Mouse (Mus musculus) intestine, embryonic 14.5 days (tissue): Measurements from ENCODE around the gene Hsf2bp. TPM values are rescaled to one million over a fixed set of nuclear protein-coding genes. Genes with fewer than 3 reads are reported as not detected.
A peak's percentile ranks its signal among the peaks of the same experiment; 100 is the strongest.

ENCODE experiments used
- ATAC-seq: fragments of 200-750 bp; cut with Nextera tagmentation; replicated peaks from 2 replicates; pipeline ENCODE4 v1.8.0; 2017; ENCODE audit warnings: low read depth, moderate number of reproducible peaks, moderate TSS enrichment, moderate library complexity; ENCODE audit not compliant: low FRiP score, low TSS enrichment
- DNase-seq: peaks from one replicate; pipeline ENCODE4 v3.0.0-alpha.2; 2018; ENCODE audit warnings: low spot score
- H3K27ac ChIP-seq: fragments of 300-500 bp; sonication (generic); 2 replicates; pipeline ENCODE4 v1.5.1; 2014; ENCODE audit warnings: low read depth, mild to moderate bottlenecking, control low read depth
- H3K27me3 ChIP-seq: fragments of 300-500 bp; sonication (generic); replicated peaks from 2 replicates; pipeline ENCODE4 v1.6.1; 2014; ENCODE audit warnings: low read length, control low read depth; ENCODE audit not compliant: control insufficient read depth, insufficient read depth
- H3K36me3 ChIP-seq: fragments of 300-500 bp; sonication (generic); 2 replicates; pipeline ENCODE4 v1.6.1; 2014; ENCODE audit warnings: low read length, control low read depth; ENCODE audit not compliant: control insufficient read depth, insufficient read depth
- H3K4me1 ChIP-seq: fragments of 300-500 bp; sonication (generic); replicated peaks from 2 replicates; pipeline ENCODE4 v1.6.1; 2014; ENCODE audit warnings: low read length, control low read depth, mixed read lengths; ENCODE audit not compliant: control insufficient read depth, insufficient read depth
- H3K4me2 ChIP-seq: fragments of 300-500 bp; sonication (generic); 2 replicates; pipeline ENCODE4 v1.6.1; 2014; ENCODE audit warnings: low read length
- H3K4me3 ChIP-seq: fragments of 300-500 bp; sonication (generic); 2 replicates; pipeline ENCODE4 v1.5.1; 2014; ENCODE audit warnings: low read depth, low read length, control low read depth, mixed read lengths
- H3K9ac ChIP-seq: fragments of 300-500 bp; sonication (generic); 2 replicates; pipeline ENCODE4 v1.6.1; 2014; ENCODE audit warnings: mild to moderate bottlenecking, low read length
- H3K9me3 ChIP-seq: fragments of 300-500 bp; sonication (generic); 2 replicates; pipeline ENCODE4 v1.6.1; 2016; ENCODE audit warnings: low read length, control low read depth; ENCODE audit not compliant: control insufficient read depth
- WGBS: fragments of 180-500 bp; shearing (Covaris S2); extraction: QIAGEN DNeasy Blood & Tissue Kit; methylation state at CpG from one replicate; pipeline ENCODE4 v1.1.7; 2014; 5-methylcytosine and 5-hydroxymethylcytosine counted together
- polyA plus RNA-seq: library from polyadenylated mRNA; unstranded; fragments of >200 nt; fragmentation: Nextera tagmentation; extraction: Ambion mirVana; gene quantifications from 2 replicates; pipeline ENCODE4 v1.2.1, GENCODE M21; 2014

Hsf2bp gene
- polyA plus RNA-seq, 1 experiment from 2014 or later = 0.39 TPM

GRCm38 (mm10) chr17:31986915-31987314, 49.2 kb downstream of the Hsf2bp start:
- DNase-seq = no peak
- no peak overlapping the region for H3K4me3 ChIP-seq
- H3K27me3 ChIP-seq = no peaks in the 10 kb centered on the region
- H3K9me3 ChIP-seq = no peaks in the 10 kb centered on the region
- no peak for ATAC-seq
- 0 out of 2 replicates have a peak, but pooled peaks cover 3% of the 10 kb centered on the region for H3K4me1 ChIP-seq
- no peaks in the 10 kb centered on the region for H3K36me3 ChIP-seq
- 67% methylated on average over 1 of the region's 1 CpGs for WGBS
- no peak overlapping the region for H3K4me2 ChIP-seq
- no peak overlapping the region for H3K27ac ChIP-seq
- H3K9ac ChIP-seq = no peak overlapping the region

GRCm38 (mm10) chr17:31983491-31983890, 52.7 kb downstream of the Hsf2bp start:
- H3K9ac ChIP-seq = no peak overlapping the region
- no peaks in the 10 kb centered on the region for H3K9me3 ChIP-seq
- 0 out of 2 replicates have a peak, but pooled peaks cover 3% of the 10 kb centered on the region for H3K4me1 ChIP-seq
- peak overlapping the region; percentile 3; the same call in 1 of the 2 replicates for H3K27ac ChIP-seq
- no peaks in the 10 kb centered on the region for H3K36me3 ChIP-seq
- ATAC-seq (no peak), DNase-seq (no peak)
- WGBS = 38% methylated on average over 3 of the region's 3 CpGs
- H3K4me3 ChIP-seq = no peak overlapping the region
- no peaks in the 10 kb centered on the region for H3K27me3 ChIP-seq
- H3K4me2 ChIP-seq = no peak overlapping the region

GRCm38 (mm10) chr17:31982326-31983190, 53.6 kb downstream of the Hsf2bp start:
- 0 out of 2 replicates have a peak, but pooled peaks cover 3% of the 10 kb centered on the region for H3K4me1 ChIP-seq
- no peak overlapping the region for H3K4me3 ChIP-seq
- no peaks in the 10 kb centered on the region for H3K9me3 ChIP-seq
- no peaks in the 10 kb centered on the region for H3K36me3 ChIP-seq
- H3K27ac ChIP-seq = 0 out of 2 replicates have a peak overlapping the region, but pooled peaks have one; percentile 3
- DNase-seq (no peak), ATAC-seq (no peak)
- 59% methylated on average over 11 of the region's 11 CpGs for WGBS
- H3K4me2 ChIP-seq = no peak overlapping the region
- H3K27me3 ChIP-seq = no peaks in the 10 kb centered on the region
- H3K9ac ChIP-seq = no peak overlapping the region

DNA sequence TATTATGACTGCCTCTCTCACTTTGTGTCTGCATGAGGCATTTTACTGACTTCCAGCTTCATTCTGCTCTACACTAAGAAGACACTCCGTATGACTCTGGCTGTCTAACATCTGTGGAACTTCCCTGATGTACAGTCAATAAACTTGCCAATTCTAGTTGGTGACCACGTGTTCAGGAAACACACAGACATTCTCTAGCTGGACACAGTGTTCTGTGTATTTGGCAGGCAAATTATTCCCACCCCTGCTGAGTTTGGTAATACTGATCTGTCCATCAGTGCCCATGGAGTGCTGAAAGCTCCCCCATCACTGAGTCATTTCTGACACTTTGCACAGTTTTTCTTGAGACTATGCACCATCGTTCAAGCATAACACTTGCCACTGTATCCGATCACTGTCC, 56.3 kb downstream of the Hsf2bp start:
- Histone ChIP-seq H3K36me3 (no peaks in the 10 kb centered on the region), H3K4me2 (no peak overlapping the region), H3K4me3 (no peak overlapping the region), H3K4me1 (0 out of 2 replicates have a peak, but pooled peaks cover 3% of the 10 kb centered on the region), H3K9ac (no peak overlapping the region), H3K27ac (no peak overlapping the region), H3K27me3 (no peaks in the 10 kb centered on the region), H3K9me3 (no peaks in the 10 kb centered on the region)
- ATAC-seq = no peak
- no peak for DNase-seq
- whole genome bisulfite sequencing = 70% methylated on average over 4 of the region's 4 CpGs

DNA sequence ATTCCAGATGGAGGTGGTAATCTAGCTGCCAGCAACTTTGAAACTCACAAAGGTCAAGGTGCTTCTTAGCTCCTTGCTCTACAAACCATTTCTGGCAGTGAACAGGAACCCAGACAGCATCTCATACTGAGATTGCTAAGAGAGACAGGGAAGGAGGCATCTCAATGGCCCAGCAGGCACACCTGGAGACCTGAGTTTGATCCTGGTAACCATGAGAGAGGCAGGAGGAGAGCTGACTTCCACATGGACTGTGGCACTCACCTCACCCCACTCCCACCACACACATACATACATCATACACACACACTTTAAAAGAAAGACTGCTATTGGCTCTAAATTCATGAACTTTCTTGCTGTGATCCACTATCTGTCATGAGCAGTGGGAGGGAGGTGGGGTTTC, 59.0 kb downstream of the Hsf2bp start:
- H3K9me3 ChIP-seq = no peaks in the 10 kb centered on the region
- DNase-seq (no peak), ATAC-seq (no peak)
- H3K4me3 ChIP-seq = no peak overlapping the region
- H3K4me1 ChIP-seq = no peaks in the 10 kb centered on the region
- H3K27ac ChIP-seq = no peak overlapping the region
- no peaks in the 10 kb centered on the region for H3K27me3 ChIP-seq
- H3K36me3 ChIP-seq = no peaks in the 10 kb centered on the region
- no peak overlapping the region for H3K4me2 ChIP-seq
- no peak overlapping the region for H3K9ac ChIP-seq

- H3K27ac ChIP-seq = no peak overlapping the region
- H3K4me2 ChIP-seq = no peak overlapping the region
- no peaks in the 10 kb centered on the region for H3K27me3 ChIP-seq
- H3K4me3 ChIP-seq = no peak overlapping the region
- no peaks in the 10 kb centered on the region for H3K4me1 ChIP-seq
- no peak for ATAC-seq
- no peaks in the 10 kb centered on the region for H3K9me3 ChIP-seq
- H3K9ac ChIP-seq = no peak overlapping the region
- no peaks in the 10 kb centered on the region for H3K36me3 ChIP-seq
- no peak for DNase-seq
- 88% methylated on average over 6 of the region's 6 CpGs for WGBS
Measured at GRCm38 (mm10) chr17:31976501-31976900, 59.6 kb downstream of the Hsf2bp start.

GRCm38 (mm10) chr17:31974694-31975093, 61.5 kb downstream of the Hsf2bp start:
- DNase-seq (no peak), ATAC-seq (no peak)
- Histone ChIP-seq H3K4me2 (no peak overlapping the region), H3K36me3 (no peaks in the 10 kb centered on the region), H3K27ac (no peak overlapping the region), H3K9me3 (no peaks in the 10 kb centered on the region), H3K9ac (no peak overlapping the region), H3K27me3 (no peaks in the 10 kb centered on the region), H3K4me1 (no peaks in the 10 kb centered on the region), H3K4me3 (no peak overlapping the region)
- WGBS = 59% methylated on average over 5 of the region's 5 CpGs

DNA sequence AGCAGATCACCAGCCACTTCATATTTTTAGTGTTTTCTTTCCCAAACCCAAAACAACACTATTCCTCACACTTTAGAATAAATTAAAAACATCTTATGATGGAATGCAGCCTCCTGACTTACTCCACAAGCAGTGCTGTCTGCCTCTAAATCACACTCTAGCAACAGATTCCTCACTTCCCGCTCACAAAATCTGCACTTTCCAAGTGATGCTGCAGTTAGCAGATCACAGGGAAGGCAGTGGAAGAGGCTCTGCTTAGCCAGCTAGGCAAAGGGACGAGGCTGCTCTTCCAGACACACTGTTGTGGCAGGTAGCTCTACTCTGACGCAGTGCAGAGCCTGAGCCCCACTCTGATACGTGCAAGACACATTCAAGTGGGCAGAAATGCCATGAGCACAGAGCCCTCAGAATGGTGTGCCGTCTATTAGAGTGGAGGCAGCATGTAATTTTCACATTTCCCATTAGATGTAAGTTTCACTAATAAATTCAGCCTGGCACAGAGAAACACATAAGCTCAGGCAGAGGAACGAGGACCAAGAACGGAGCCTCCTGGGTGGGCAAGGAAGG, 62.4 kb downstream of the Hsf2bp start:
- Histone ChIP-seq H3K27ac (no peak overlapping the region), H3K27me3 (no peaks in the 10 kb centered on the region), H3K9me3 (no peaks in the 10 kb centered on the region), H3K9ac (no peak overlapping the region), H3K36me3 (no peaks in the 10 kb centered on the region), H3K4me2 (no peak overlapping the region), H3K4me3 (no peak overlapping the region), H3K4me1 (no peaks in the 10 kb centered on the region)
- ATAC-seq (no peak), DNase-seq (no peak)
- WGBS = 45% methylated on average over 7 of the region's 7 CpGs
